Mouse (Mus musculus): Measurements from ENCODE around the gene Dennd4b. TPM values are rescaled to one million over a fixed set of nuclear protein-coding genes. Genes with fewer than 3 reads are reported as not detected.
A peak's percentile ranks its signal among the peaks of the same experiment; 100 is the strongest.

Gene Dennd4b
- total and polyA plus RNA-seq, 3 experiments: 35.7 to 45.6 (median 36.5) TPM

DNA sequence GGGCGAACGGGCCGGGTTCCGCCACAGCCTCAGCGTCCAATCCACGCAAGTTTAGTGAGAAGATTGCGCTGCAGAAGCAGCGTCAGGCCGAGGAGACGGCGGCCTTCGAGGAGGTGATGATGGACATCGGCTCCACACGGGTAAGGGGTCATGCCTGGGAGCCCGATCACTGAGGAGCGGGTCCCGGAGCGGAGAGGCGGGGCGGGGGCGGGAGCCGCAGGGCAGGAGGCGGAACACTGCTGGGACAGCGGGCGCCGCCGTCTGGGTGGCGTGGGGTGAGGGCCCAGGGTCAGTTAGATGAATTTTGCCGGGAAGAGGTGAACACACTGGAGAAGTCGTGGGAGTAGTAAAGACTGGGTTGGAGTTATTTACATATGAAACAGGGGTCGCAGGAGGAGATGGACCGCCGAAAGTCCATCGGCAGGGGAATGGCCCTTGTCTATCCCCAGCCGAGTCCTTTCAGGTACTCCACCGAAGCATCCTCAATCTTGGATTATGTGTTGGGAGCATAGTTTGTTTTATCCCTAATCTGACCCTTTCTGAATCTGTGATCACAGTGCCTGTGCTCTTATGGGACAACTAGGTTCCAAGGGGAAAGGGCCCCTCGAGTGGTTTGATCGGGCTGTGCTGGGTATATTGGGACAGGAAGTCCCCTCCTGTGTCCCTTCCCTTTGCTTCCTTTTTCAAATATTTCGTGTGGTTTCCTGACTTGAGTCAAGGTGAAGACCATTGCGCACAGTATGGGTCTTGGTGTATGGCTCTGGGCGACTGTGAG is 10.4 kb upstream of the Dennd4b start:
- no peak for DNase-seq
- Histone ChIP-seq H3K27me3 (ENCODE audit: control insufficient read depth, insufficient read depth, low read length) (no peaks in the 10 kb centered on the region), H3K4me3 (peak overlapping the region; percentile 80), H3K79me2 (replicated peaks; ENCODE audit: control insufficient read depth, insufficient read depth, low read length) (peaks cover 3% of the 10 kb centered on the region; the same call in 1 of the 2 replicates), H3K27ac (peak overlapping the region; percentile 92), H3K4me1 (ENCODE audit: control insufficient read depth, insufficient read depth, low read length) (peaks cover 7% of the 10 kb centered on the region), H3K9ac (ENCODE audit: low read depth, low read length) (peak overlapping the region; percentile 95), H3K36me3 (ENCODE audit: control insufficient read depth, insufficient read depth, low read length) (no peaks in the 10 kb centered on the region; the same call in 1 of the 2 replicates)
- intact Hi-C loops (cut with DNase I): loop anchor here (2.0 kb wide), 2 partner anchors 24 to 34 kb away; partner anchors contain the start of gene Jtb
- no peak for TF ChIP-seq EP300 (IDR thresholded peaks at IDR 0.05; ENCODE audit: insufficient read depth, low read depth, low read length)
- no peak for TF ChIP-seq CTCF (IDR thresholded peaks at IDR 0.05)
- no peak for TF ChIP-seq POLR2A (IDR thresholded peaks at IDR 0.05; ENCODE audit: insufficient read depth, low read depth, low read length)
- 1% methylated on average over 41 of the region's 41 CpGs for WGBS

DNA sequence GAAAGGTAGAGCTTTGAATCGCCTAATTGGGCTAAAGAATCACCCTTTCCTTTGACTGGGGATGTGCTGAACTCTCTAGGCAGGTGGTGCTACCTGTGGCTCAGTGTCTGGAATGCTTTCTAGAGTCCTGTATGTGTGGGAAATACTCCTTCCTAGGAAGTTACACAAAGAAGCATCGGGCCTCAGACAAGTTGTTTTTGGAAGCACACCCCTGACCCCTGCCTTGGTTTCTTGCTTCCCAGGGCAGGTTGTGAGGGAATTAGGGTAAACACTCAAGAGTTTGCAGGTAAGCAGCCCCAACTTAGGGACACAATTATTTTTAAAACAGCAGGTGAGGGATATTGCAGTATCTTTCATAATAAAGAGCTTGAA is 9.8 kb upstream of the Dennd4b start:
- intact Hi-C loops (cut with DNase I): loop anchor here (2.0 kb wide), 2 partner anchors 24 to 34 kb away; partner anchors contain the start of gene Jtb
- WGBS: 6% methylated on average over 2 of the region's 2 CpGs

DNA sequence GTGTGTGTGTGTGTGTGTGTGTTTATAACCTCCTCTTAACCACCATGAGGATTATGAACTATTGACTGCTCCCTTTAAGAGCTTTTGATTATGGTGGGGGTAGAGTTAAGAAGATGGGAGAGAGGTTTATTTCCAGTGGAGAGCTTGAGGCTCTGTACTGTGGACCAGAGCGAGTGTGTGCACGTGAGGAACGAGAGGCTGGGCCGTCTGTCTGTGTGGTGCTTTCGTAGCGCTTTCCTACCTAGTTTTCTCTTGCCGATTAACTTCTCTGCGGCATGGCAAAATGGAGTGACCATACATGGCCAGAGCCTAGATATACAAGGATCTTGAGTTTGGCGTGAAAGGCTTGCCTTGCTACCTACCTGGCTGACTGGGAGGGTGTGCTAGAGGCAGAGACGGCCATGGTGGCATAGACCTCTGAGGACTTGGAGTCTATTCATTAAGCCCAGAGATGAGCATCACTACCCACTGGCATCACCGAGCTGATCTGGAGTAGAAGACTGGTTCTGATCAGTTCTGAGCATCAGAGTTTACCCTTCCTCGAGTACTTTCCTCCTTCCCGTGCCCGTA is 9.1 kb upstream of the Dennd4b start:
- Histone ChIP-seq H3K4me1 (ENCODE audit: control insufficient read depth, insufficient read depth, low read length) (peaks cover 7% of the 10 kb centered on the region), H3K27ac (no peak overlapping the region), H3K27me3 (ENCODE audit: control insufficient read depth, insufficient read depth, low read length) (no peaks in the 10 kb centered on the region), H3K79me2 (replicated peaks; ENCODE audit: control insufficient read depth, insufficient read depth, low read length) (peaks cover 3% of the 10 kb centered on the region; the same call in 1 of the 2 replicates), H3K9ac (ENCODE audit: low read depth, low read length) (no peak overlapping the region), H3K36me3 (ENCODE audit: control insufficient read depth, insufficient read depth, low read length) (no peaks in the 10 kb centered on the region; the same call in 1 of the 2 replicates), H3K4me3 (no peak overlapping the region)
- intact Hi-C loops (cut with DNase I): loop anchor here (2.0 kb wide), 2 partner anchors 25 to 35 kb away; partner anchors contain the start of gene Jtb
- WGBS: 88% methylated on average over 14 of the region's 14 CpGs
- TF ChIP-seq CTCF (IDR thresholded peaks at IDR 0.05): no peak
- TF ChIP-seq EP300 (IDR thresholded peaks at IDR 0.05; ENCODE audit: insufficient read depth, low read depth, low read length): no peak
- no peak for TF ChIP-seq POLR2A (IDR thresholded peaks at IDR 0.05; ENCODE audit: insufficient read depth, low read depth, low read length)
- DNase-seq: no peak

More for the DNA sequence above, 9.8 kb upstream of the Dennd4b start:
- Histone ChIP-seq H3K27ac (peak overlapping the region; percentile 92), H3K36me3 (ENCODE audit: control insufficient read depth, insufficient read depth, low read length) (no peaks in the 10 kb centered on the region; the same call in 1 of the 2 replicates), H3K79me2 (replicated peaks; ENCODE audit: control insufficient read depth, insufficient read depth, low read length) (peaks cover 3% of the 10 kb centered on the region; the same call in 1 of the 2 replicates), H3K27me3 (ENCODE audit: control insufficient read depth, insufficient read depth, low read length) (no peaks in the 10 kb centered on the region), H3K4me1 (ENCODE audit: control insufficient read depth, insufficient read depth, low read length) (peaks cover 7% of the 10 kb centered on the region), H3K9ac (ENCODE audit: low read depth, low read length) (peak overlapping the region; percentile 95), H3K4me3 (peak overlapping the region; percentile 80)
- DNase-seq: no peak
- TF ChIP-seq CTCF (IDR thresholded peaks at IDR 0.05) (no peak), EP300 (IDR thresholded peaks at IDR 0.05; ENCODE audit: insufficient read depth, low read depth, low read length) (no peak)

DNA sequence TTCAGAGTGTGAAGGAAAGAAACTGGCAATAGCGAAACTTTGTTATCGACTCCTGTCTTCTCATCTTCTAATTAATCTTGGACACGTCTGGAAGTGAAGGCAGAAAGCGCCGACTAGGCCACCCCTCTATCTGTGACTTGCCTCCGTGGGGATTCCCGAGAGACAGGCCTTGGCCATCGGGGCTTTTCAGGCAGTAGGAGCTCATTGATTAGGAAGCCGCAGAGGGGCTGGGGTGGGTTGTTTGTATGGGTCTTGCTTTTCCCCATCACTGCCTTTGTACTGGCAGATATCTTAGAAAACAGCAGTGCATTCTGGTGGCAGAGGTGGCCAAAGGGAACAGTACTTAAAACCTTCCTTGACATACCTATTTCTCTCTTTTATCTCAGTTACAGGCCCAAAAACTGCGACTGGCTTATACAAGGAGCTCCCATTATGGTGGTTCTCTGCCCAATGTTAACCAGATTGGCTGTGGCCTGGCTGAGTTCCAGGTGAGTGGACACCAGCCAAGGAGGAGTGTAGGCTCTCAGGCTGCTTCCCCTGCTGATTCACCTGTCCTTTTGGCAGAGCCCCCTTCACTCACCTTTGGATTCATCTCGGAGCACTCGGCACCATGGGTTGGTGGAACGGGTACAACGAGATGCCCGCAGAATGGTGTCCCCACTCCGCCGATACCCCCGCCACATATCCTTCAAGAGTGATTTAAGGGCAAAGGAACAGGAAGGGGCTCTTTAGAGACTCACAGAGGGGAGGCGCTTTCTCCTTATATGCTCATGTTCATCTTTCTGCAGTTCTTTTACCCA is 8.1 kb upstream of the Dennd4b start:
- H3K4me3 ChIP-seq: no peak overlapping the region
- no peak overlapping the region for H3K9ac ChIP-seq (ENCODE audit: low read depth, low read length)
- H3K36me3 ChIP-seq (ENCODE audit: control insufficient read depth, insufficient read depth, low read length): no peaks in the 10 kb centered on the region
- H3K4me1 ChIP-seq (ENCODE audit: control insufficient read depth, insufficient read depth, low read length): peaks cover 6% of the 10 kb centered on the region
- intact Hi-C loops (cut with DNase I): no loop called here
- H3K79me2 ChIP-seq (replicated peaks; ENCODE audit: control insufficient read depth, insufficient read depth, low read length): peaks cover 3% of the 10 kb centered on the region; the same call in 1 of the 2 replicates
- H3K27ac ChIP-seq: no peak overlapping the region
- WGBS: 87% methylated on average over 19 of the region's 19 CpGs
- no peaks in the 10 kb centered on the region for H3K27me3 ChIP-seq (ENCODE audit: control insufficient read depth, insufficient read depth, low read length)
- no peak for DNase-seq
- TF ChIP-seq EP300 (IDR thresholded peaks at IDR 0.05; ENCODE audit: insufficient read depth, low read depth, low read length) (no peak), POLR2A (IDR thresholded peaks at IDR 0.05; ENCODE audit: insufficient read depth, low read depth, low read length) (no peak), CTCF (IDR thresholded peaks at IDR 0.05) (no peak)

DNA sequence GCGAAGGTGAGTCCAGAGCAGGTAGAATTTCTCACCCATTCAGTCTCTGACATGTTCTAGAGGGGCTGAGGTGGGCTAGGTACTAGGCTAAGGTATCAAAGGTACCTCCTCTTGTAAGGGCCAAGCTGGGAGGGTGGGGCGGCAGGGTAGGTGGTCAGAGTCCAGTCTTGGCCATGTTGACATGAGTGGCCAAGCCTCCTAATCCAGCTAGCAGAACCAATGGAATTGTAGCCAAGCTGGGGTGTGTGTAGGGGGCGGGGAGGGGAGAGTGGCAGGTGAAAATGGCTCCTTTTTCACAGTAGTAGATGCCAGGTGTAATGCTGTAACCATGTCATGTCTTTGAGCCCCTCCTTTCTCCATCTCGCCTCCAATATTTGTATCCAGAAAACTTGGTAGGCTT is 6.5 kb upstream of the Dennd4b start:
- peaks cover 6% of the 10 kb centered on the region for H3K4me1 ChIP-seq (ENCODE audit: control insufficient read depth, insufficient read depth, low read length)
- no peak overlapping the region for H3K9ac ChIP-seq (ENCODE audit: low read depth, low read length)
- H3K36me3 ChIP-seq (ENCODE audit: control insufficient read depth, insufficient read depth, low read length): no peaks in the 10 kb centered on the region
- no peak overlapping the region for H3K27ac ChIP-seq
- no peak for TF ChIP-seq EP300 (IDR thresholded peaks at IDR 0.05; ENCODE audit: insufficient read depth, low read depth, low read length)
- TF ChIP-seq POLR2A (IDR thresholded peaks at IDR 0.05; ENCODE audit: insufficient read depth, low read depth, low read length): no peak
- no peak for TF ChIP-seq CTCF (IDR thresholded peaks at IDR 0.05)
- H3K27me3 ChIP-seq (ENCODE audit: control insufficient read depth, insufficient read depth, low read length): no peaks in the 10 kb centered on the region
- WGBS: 92% methylated on average over 4 of the region's 4 CpGs
- no peak overlapping the region for H3K4me3 ChIP-seq
- peaks cover 3% of the 10 kb centered on the region; the same call in 1 of the 2 replicates for H3K79me2 ChIP-seq (replicated peaks; ENCODE audit: control insufficient read depth, insufficient read depth, low read length)
- no peak for DNase-seq
- intact Hi-C loops (cut with DNase I): no loop called here
